22 mouse cellular contexts compared by ENCODE assay signal in genomic region chr2:156976711-156977110, GRCm38 (mm10). TPM values are rescaled to one million over a fixed set of nuclear protein-coding genes. Genes with fewer than 3 reads are reported as not detected.
DNase-seq lines count a peak whose midpoint lies in the region; ATAC-seq and TF ChIP-seq lines count a peak whose summit lies in the region.
"Had no signal": no experiment of that assay in that cellular context is flagged by ENCODE, and none has a peak within 500 bp of the region (broad histone marks: within the 10 kb centered on the region; RNA-seq: fewer than 3 reads in every experiment).

No protein-coding gene starts in this region.

- no peak for TF ChIP-seq CTCF in midbrain, postnatal 0 days (IDR thresholded peaks at IDR 0.05)
- TF ChIP-seq CTCF in hindbrain, postnatal 0 days (IDR thresholded peaks at IDR 0.05; ENCODE audit: low read depth), result no peak

- H3K4me1 ChIP-seq in midbrain, postnatal 0 days (ENCODE audit: insufficient read depth, low read length), result no peaks in the 10 kb centered on the region
- peaks cover 4% of the 10 kb centered on the region; the same call in 1 of the 2 replicates for H3K4me1 ChIP-seq in midbrain, embryonic 10.5 days
- H3K4me1 ChIP-seq in hindbrain, postnatal 0 days (ENCODE audit: insufficient read depth, low read length), result peaks cover 13% of the 10 kb centered on the region
- H3K4me1 ChIP-seq: limb, embryonic 13.5 days had no signal

- no peak overlapping the region for H3K27ac ChIP-seq in midbrain, postnatal 0 days (ENCODE audit: low read depth, low read length)
- H3K27ac ChIP-seq in midbrain, embryonic 10.5 days (replicated peaks), result no peak overlapping the region
- H3K27ac ChIP-seq in hindbrain, postnatal 0 days, result peak overlapping the region; percentile 56; the same call in 1 of the 2 replicates
- H3K27ac ChIP-seq: embryonic facial prominence, embryonic 10.5 days; limb, embryonic 13.5 days; midbrain, embryonic 12.5 days had no signal

- no peak overlapping the region for H3K4me2 ChIP-seq in midbrain, postnatal 0 days (ENCODE audit: low read depth, low read length, poor library complexity, severe bottlenecking)
- H3K4me2 ChIP-seq in hindbrain, postnatal 0 days (ENCODE audit: low read depth, low read length), result no peak overlapping the region
- H3K4me2 ChIP-seq: heart, embryonic 12.5 days; limb, embryonic 13.5 days; midbrain, embryonic 12.5 days had no signal

- H3K9me3 ChIP-seq in midbrain, postnatal 0 days (ENCODE audit: low read length), result no peaks in the 10 kb centered on the region
- no peaks in the 10 kb centered on the region for H3K9me3 ChIP-seq in midbrain, embryonic 10.5 days (replicated peaks)
- no peaks in the 10 kb centered on the region for H3K9me3 ChIP-seq in hindbrain, postnatal 0 days (ENCODE audit: low read length)
- H3K9me3 ChIP-seq: embryonic facial prominence, embryonic 10.5 days; G1E; heart, embryonic 12.5 days; limb, embryonic 13.5 days; midbrain, embryonic 12.5 days had no signal

- no peaks in the 10 kb centered on the region for H3K36me3 ChIP-seq in midbrain, postnatal 0 days (ENCODE audit: insufficient read depth, low read length)
- H3K36me3 ChIP-seq in midbrain, embryonic 10.5 days, result no peaks in the 10 kb centered on the region
- no peaks in the 10 kb centered on the region for H3K36me3 ChIP-seq in hindbrain, postnatal 0 days (ENCODE audit: insufficient read depth, low read length)
- H3K36me3 ChIP-seq: embryonic facial prominence, embryonic 10.5 days; heart, embryonic 12.5 days; limb, embryonic 13.5 days; midbrain, embryonic 12.5 days had no signal

- H3K9ac ChIP-seq in midbrain, postnatal 0 days (replicated peaks; ENCODE audit: low read length, poor library complexity, severe bottlenecking), result no peak overlapping the region
- H3K9ac ChIP-seq in hindbrain, postnatal 0 days (replicated peaks; ENCODE audit: low read length), result no peak overlapping the region
- H3K9ac ChIP-seq: heart, embryonic 12.5 days; limb, embryonic 13.5 days; liver, postnatal 0 days; midbrain, embryonic 12.5 days had no signal

- no peak for ATAC-seq in midbrain, postnatal 0 days (ENCODE audit: low FRiP score)
- peak; percentile 76; the same call in 1 of the 2 replicates for ATAC-seq in hindbrain, postnatal 0 days
- ATAC-seq: liver, postnatal 0 days had no signal

- no peaks in the 10 kb centered on the region for H3K27me3 ChIP-seq in midbrain, postnatal 0 days (ENCODE audit: insufficient read depth, low read length)
- no peaks in the 10 kb centered on the region for H3K27me3 ChIP-seq in midbrain, embryonic 10.5 days (ENCODE audit: low read depth, poor library complexity, severe bottlenecking)
- no peaks in the 10 kb centered on the region for H3K27me3 ChIP-seq in hindbrain, postnatal 0 days (ENCODE audit: insufficient read depth, low read length)
- H3K27me3 ChIP-seq: heart, embryonic 12.5 days; limb, embryonic 13.5 days; midbrain, embryonic 12.5 days had no signal

- H3K4me3 ChIP-seq in midbrain, postnatal 0 days (ENCODE audit: low read depth, low read length), result no peak overlapping the region
- no peak overlapping the region for H3K4me3 ChIP-seq in midbrain, embryonic 10.5 days
- H3K4me3 ChIP-seq in hindbrain, postnatal 0 days (ENCODE audit: low read length), result no peak overlapping the region
- H3K4me3 ChIP-seq: embryonic facial prominence, embryonic 10.5 days; heart, embryonic 12.5 days; limb, embryonic 13.5 days; midbrain, embryonic 12.5 days had no signal

- DNase-seq in heart, adult 11 months, result peak; percentile 46
- no peak for DNase-seq in heart, adult 8-10 months (ENCODE audit: low spot score)
- peak; percentile 59 for DNase-seq in midbrain, postnatal 0 days (ENCODE audit: low spot score)
- no peak for DNase-seq in midbrain, embryonic 10.5 days (ENCODE audit: low spot score)
- DNase-seq in hindbrain, postnatal 0 days (ENCODE audit: low spot score), result peak; percentile 66
- no peak for DNase-seq in thymus, adult 18-20 months
- no peak for DNase-seq in left cerebral cortex, adult 9 months (ENCODE audit: low spot score in 2 of 2)
- DNase-seq: adrenal gland, postnatal 10 days; cerebellum, adult 9-11 months; gastrocnemius, postnatal 25 days; heart, postnatal 4 days; kidney, adult 11 months; kidney, postnatal 4 days; layer of hippocampus, postnatal 36 days; liver, postnatal 0 days; right cerebral cortex, adult 18-20 months; thymus, postnatal 36 days had no signal

RNA-seq across cellular contexts. Expression of gene Ndrg3, which starts 15.1 kb away (rescaled TPM):
- total RNA-seq in heart, adult 8-10 months (2022), result 10 to 100 TPM; 21.7 to 24.5 (median 22.1) TPM
- total RNA-seq in midbrain, postnatal 0 days (2014; rRNA removed), result 141 and 178 TPM in 2 replicates
- polyA plus RNA-seq in midbrain, postnatal 0 days (2015; fragmentation: Nextera tagmentation; extraction: Ambion mirVana), result 160 and 169 TPM in 2 replicates
- 43.5 and 46.0 TPM in 2 replicates for polyA plus RNA-seq in midbrain, embryonic 10.5 days (2016; fragmentation: Nextera tagmentation; extraction: Ambion mirVana)
- total RNA-seq in hindbrain, postnatal 0 days (2014; rRNA removed), result 177 and 183 TPM in 2 replicates
- polyA plus RNA-seq in hindbrain, postnatal 0 days (2015; fragmentation: Nextera tagmentation; extraction: Ambion mirVana), result 162 and 167 TPM in 2 replicates

RNA-seq across cellular contexts. Expression of gene Dsn1, which starts 30.2 kb away (rescaled TPM):
- 1 to 10 TPM; 1.1 to 2.2 (median 1.6) TPM for total RNA-seq in heart, adult 8-10 months (2022)
- 5.3 and 8.8 TPM in 2 replicates for total RNA-seq in midbrain, postnatal 0 days (2014; rRNA removed)
- polyA plus RNA-seq in midbrain, postnatal 0 days (2015; fragmentation: Nextera tagmentation; extraction: Ambion mirVana), result 7.2 and 7.8 TPM in 2 replicates
- polyA plus RNA-seq in midbrain, embryonic 10.5 days (2016; fragmentation: Nextera tagmentation; extraction: Ambion mirVana), result 52.4 and 57.5 TPM in 2 replicates
- 6.3 and 9.5 TPM in 2 replicates for total RNA-seq in hindbrain, postnatal 0 days (2014; rRNA removed)
- 11.9 and 12.7 TPM in 2 replicates for polyA plus RNA-seq in hindbrain, postnatal 0 days (2015; fragmentation: Nextera tagmentation; extraction: Ambion mirVana)

Comparison
In these comparisons a context has a peak if more than half of its experiments do, and no peak if none do; other contexts are left out.
1. DNase-seq: peak in heart, adult 11 months (single experiment), midbrain, postnatal 0 days (single experiment) and hindbrain, postnatal 0 days (single experiment); none in heart, adult 8-10 months (single experiment), midbrain, embryonic 10.5 days (single experiment), thymus, adult 18-20 months (0 of 2) and left cerebral cortex, adult 9 months (0 of 2).